Mouse (Mus musculus): ENCODE measurements around the gene Gm45716.

Gm45716 gene

GRCm38 (mm10) chr11:90283601-90284000 is 96.1 kb downstream of the Gm45716 start:
- DNase-seq (ENCODE audit: extremely low spot score, low spot score): no peak

GRCm38 (mm10) chr11:90284079-90284478 is 96.6 kb downstream of the Gm45716 start:
- no peak for DNase-seq (ENCODE audit: extremely low spot score, low spot score)

GRCm38 (mm10) chr11:90284623-90285022 is 97.1 kb downstream of the Gm45716 start:
- no peak for DNase-seq (ENCODE audit: extremely low spot score, low spot score)

GRCm38 (mm10) chr11:90286550-90287154 is 99.2 kb downstream of the Gm45716 start:
- DNase-seq (ENCODE audit: extremely low spot score, low spot score): no peak

- DNase-seq (ENCODE audit: extremely low spot score, low spot score): no peak
Observed at GRCm38 (mm10) chr11:90291156-90291555, 103.7 kb downstream of the Gm45716 start.

- DNase-seq (ENCODE audit: extremely low spot score, low spot score): no peak
Observed at GRCm38 (mm10) chr11:90292766-90293165, 105.3 kb downstream of the Gm45716 start.

- no peak for DNase-seq (ENCODE audit: extremely low spot score, low spot score)
Observed at GRCm38 (mm10) chr11:90294622-90295021, 107.1 kb downstream of the Gm45716 start.

All from neural tube, embryonic 10.5 days (tissue).